Mouse (Mus musculus) liver, adult 2 months (tissue): Measurements from ENCODE around the gene Gm28230. TPM values are rescaled to one million over a fixed set of nuclear protein-coding genes. Genes with fewer than 3 reads are reported as not detected.

Source experiments
- DNase-seq: peaks from one replicate; pipeline ENCODE4 v3.0.0-alpha.2; 2011; ENCODE audit warnings: low read depth, low spot score; ENCODE audit errors: extremely low read depth
- H3K27ac ChIP-seq: fragments of 200-500 bp; replicated peaks from 2 replicates; pipeline ENCODE4 v1.5.1; 2012; ENCODE audit warnings: low read depth, mild to moderate bottlenecking, control low read depth, inconsistent platforms, low read length; ENCODE audit not compliant: insufficient read depth
- H3K27me3 ChIP-seq: fragments of 200-500 bp; 2 replicates; pipeline ENCODE4 v1.6.1; 2012; ENCODE audit warnings: mild to moderate bottlenecking, moderate library complexity, low read length, inconsistent platforms; ENCODE audit not compliant: control insufficient read depth, insufficient read depth
- H3K36me3 ChIP-seq: fragments of 200-500 bp; 2 replicates; pipeline ENCODE4 v1.6.1; 2012; ENCODE audit warnings: low read length, inconsistent platforms; ENCODE audit not compliant: control insufficient read depth, insufficient read depth
- H3K4me1 ChIP-seq: fragments of 200-500 bp; 2 replicates; pipeline ENCODE4 v1.6.1; 2011; ENCODE audit warnings: low read length; ENCODE audit not compliant: control insufficient read depth, insufficient read depth
- H3K4me3 ChIP-seq: fragments of 200-500 bp; 2 replicates; pipeline ENCODE4 v1.5.1; 2011; ENCODE audit warnings: low read depth, mild to moderate bottlenecking, control low read depth, low read length, moderate library complexity; ENCODE audit not compliant: insufficient read depth
- H3K79me2 ChIP-seq: fragments of 200-500 bp; 2 replicates; pipeline ENCODE4 v1.6.1; 2012; ENCODE audit warnings: inconsistent platforms, mild to moderate bottlenecking, low read length, moderate library complexity; ENCODE audit not compliant: control insufficient read depth, insufficient read depth
- H3K9ac ChIP-seq: fragments of 200-500 bp; 2 replicates; pipeline ENCODE4 v1.6.1; 2012; ENCODE audit warnings: low read depth, mild to moderate bottlenecking, control low read depth, inconsistent platforms, low read length
- CTCF ChIP-seq: fragments of 200-500 bp; IDR thresholded peaks from 2 replicates; pipeline ENCODE4 v1.5.1; 2011; ENCODE audit warnings: low read depth, low read length, control low read depth
- POLR2A ChIP-seq: fragments of 200-500 bp; IDR thresholded peaks from 2 replicates; pipeline ENCODE4 v1.6.1; 2011; ENCODE audit warnings: low read length, control low read depth; ENCODE audit not compliant: insufficient read depth; ENCODE audit errors: extremely low read depth
- WGBS: fragments of 180-500 bp; shearing (Covaris S2); methylation state at CpG from one replicate; pipeline ENCODE4 v1.1.7; 2018; 5-methylcytosine and 5-hydroxymethylcytosine counted together
- polyA plus RNA-seq: library from polyadenylated mRNA; depleted of rRNA; stranded (reverse); fragments of >200 nt; gene quantifications from 2 replicates; pipeline ENCODE4 v1.2.3, GENCODE M21; 2012
- total RNA-seq: library from RNA; depleted of rRNA; stranded (reverse); fragments of >200 nt; gene quantifications from 2 replicates; pipeline ENCODE4 v1.2.3, GENCODE M21; 2014

The Gm28230 gene
- total and polyA plus RNA-seq, 2 experiments = not detected

DNA sequence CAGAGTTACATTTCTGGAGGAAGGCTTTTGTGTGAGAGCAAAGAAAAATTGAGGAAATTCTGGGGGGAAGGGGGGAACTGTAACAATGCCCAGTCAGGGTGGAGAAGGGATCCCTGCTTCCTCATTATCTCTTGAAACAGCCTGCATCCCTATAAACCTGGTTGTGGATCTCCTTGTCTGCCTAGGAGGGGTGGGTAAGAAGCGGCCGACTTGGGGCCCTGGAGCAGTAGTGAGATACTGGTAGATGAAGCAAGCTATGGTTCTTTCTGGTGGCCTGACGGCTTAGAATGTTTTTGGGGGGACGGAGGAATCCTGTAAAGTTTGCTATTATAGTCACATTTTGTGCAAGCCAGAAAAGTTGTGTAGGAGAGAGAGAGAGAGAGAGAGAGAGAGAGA, 33.1 kb upstream of the Gm28230 start:
- DNase-seq = no peak
- H3K9ac ChIP-seq = no peak overlapping the region
- WGBS = 12% methylated on average over 4 of the region's 4 CpGs
- H3K27ac ChIP-seq = no peak overlapping the region
- H3K36me3 ChIP-seq = no peaks in the 10 kb centered on the region
- H3K4me1 ChIP-seq = 0 out of 2 replicates have a peak, but pooled peaks cover 1% of the 10 kb centered on the region
- no peak overlapping the region for H3K4me3 ChIP-seq
- H3K79me2 ChIP-seq = no peaks in the 10 kb centered on the region
- peaks cover 48% of the 10 kb centered on the region for H3K27me3 ChIP-seq
- TF ChIP-seq POLR2A (no peak), CTCF (no peak)

DNA sequence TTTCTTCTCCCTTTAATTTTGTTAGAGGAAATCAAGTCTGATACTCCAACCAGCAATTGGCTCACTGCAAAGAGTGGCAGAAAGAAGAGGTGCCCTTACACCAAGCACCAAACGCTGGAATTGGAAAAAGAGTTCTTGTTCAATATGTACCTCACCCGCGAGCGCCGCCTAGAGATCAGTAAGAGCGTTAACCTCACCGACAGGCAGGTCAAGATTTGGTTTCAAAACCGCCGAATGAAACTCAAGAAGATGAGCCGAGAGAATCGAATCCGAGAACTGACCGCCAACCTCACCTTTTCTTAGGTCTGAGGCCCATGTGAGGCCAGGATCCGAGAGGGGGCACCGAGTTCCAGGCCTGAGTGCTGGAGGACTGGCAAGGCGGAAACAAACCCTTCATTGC, 32.5 kb upstream of the Gm28230 start:
- TF ChIP-seq POLR2A (no peak), CTCF (peak; percentile 32; the same call in 1 of the 2 replicates)
- H3K79me2 ChIP-seq = no peaks in the 10 kb centered on the region
- no peak for DNase-seq
- no peak overlapping the region for H3K9ac ChIP-seq
- H3K27me3 ChIP-seq = peaks cover 50% of the 10 kb centered on the region
- 6% methylated on average over 16 of the region's 16 CpGs for WGBS
- no peaks in the 10 kb centered on the region for H3K36me3 ChIP-seq
- H3K4me1 ChIP-seq = 0 out of 2 replicates have a peak, but pooled peaks cover 1% of the 10 kb centered on the region
- no peak overlapping the region for H3K4me3 ChIP-seq
- no peak overlapping the region for H3K27ac ChIP-seq

DNA sequence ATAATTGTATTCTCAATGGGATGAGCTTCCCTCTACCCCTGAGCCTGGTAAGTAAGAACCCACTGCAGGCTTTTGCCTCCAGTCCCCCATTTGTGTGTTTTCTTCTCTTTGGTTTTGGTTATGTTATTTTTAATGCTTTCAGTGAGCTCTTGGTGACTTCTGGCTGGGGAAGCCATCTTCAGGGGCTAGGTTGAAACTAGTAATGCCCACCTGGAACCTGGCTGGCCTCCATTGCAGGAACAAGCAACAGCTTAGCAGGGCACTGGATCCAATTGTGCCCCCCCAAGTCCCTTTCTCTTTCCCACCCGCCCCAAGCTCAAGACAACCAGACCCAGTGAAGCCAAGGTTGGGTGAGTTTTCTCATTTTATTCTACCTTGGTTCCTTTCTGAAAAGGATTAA, 31.1 kb upstream of the Gm28230 start:
- no peak for DNase-seq
- peaks cover 55% of the 10 kb centered on the region for H3K27me3 ChIP-seq
- 10% methylated on average over 1 of the region's 1 CpGs for WGBS
- no peak overlapping the region for H3K4me3 ChIP-seq
- H3K9ac ChIP-seq = no peak overlapping the region
- H3K36me3 ChIP-seq = no peaks in the 10 kb centered on the region
- no peak overlapping the region for H3K27ac ChIP-seq
- TF ChIP-seq POLR2A (no peak), CTCF (no peak)
- H3K79me2 ChIP-seq = no peaks in the 10 kb centered on the region
- H3K4me1 ChIP-seq = 0 out of 2 replicates have a peak, but pooled peaks cover 1% of the 10 kb centered on the region

DNA sequence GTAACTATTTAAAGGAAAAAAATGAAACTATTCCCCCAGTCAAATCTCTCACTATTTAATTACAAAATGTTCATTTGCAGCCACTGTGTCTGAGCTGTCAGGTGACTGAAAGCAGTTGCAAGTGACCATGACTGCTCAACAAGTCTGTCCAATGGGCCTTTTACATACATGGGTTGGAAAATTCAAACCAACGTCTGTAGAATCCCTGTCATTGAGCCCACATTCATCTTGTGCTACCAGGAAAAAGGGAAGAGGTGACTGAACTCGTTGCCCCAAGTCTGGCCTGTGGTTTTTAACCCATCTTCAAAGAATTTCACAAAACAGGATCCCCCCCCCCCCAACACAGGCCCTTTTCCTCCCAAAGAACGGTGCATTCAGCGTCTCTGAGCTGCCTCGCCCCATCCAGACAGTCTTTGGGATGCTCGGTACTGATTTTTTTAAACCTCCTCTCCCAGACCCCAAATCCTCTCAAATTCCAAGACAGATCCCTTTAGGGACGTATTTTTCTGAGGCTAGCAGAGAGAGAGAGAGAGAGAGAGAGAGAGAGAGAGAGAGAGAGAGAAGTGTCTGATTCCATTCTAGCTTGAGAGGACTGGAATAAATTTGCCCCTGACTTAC, 30.6 kb upstream of the Gm28230 start:
- peaks cover 59% of the 10 kb centered on the region for H3K27me3 ChIP-seq
- H3K36me3 ChIP-seq = no peaks in the 10 kb centered on the region
- 0 out of 2 replicates have a peak, but pooled peaks cover 1% of the 10 kb centered on the region for H3K4me1 ChIP-seq
- H3K9ac ChIP-seq = no peak overlapping the region
- WGBS = 7% methylated on average over 7 of the region's 7 CpGs
- no peak overlapping the region for H3K4me3 ChIP-seq
- TF ChIP-seq POLR2A (no peak), CTCF (no peak)
- no peak overlapping the region for H3K27ac ChIP-seq
- DNase-seq = no peak
- no peaks in the 10 kb centered on the region for H3K79me2 ChIP-seq

DNA sequence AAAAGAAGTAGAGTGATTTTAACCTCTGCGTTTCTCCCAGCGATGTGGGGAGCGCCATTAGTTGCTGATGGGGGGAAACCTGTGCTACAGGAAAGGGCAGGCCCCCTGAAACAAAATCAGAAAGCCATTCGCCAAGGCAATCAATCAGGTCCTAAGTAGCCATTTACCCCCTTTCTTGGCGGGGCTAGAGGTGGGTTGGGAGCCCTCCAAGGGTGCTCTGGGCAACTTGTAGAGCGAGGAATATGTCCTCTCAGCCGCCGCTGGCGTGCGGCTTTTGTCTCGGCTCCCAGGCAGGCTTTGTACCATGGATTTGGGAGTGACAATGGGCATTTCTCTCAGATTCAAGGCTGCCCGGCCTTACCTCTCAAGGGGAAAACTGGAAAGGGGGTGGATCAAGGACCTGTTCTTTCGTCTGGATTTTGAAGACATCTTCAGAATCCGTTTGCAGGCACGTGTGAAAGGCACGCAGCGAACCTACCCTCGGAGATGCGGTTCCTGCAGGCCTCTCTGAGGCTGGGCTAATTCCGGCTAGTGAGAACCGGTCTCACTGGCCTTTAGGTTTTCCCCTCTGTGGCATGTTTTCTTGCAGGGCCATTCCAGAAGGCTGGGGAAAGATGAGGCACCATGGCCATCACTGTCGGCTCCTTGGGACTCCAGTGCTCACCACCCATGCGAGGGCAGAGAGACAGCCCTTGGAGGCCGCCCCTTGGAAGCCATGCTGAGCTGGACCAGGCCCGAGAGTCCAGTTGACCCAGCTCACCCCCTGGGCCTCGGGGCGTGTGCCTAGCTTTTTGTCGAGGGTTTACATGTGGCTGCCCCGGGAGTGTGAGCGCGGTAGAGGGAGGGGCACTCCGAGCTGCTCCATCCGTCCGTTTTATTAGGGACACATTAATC, 29.8 kb upstream of the Gm28230 start:
- Histone ChIP-seq H3K4me1 (0 out of 2 replicates have a peak, but pooled peaks cover 1% of the 10 kb centered on the region), H3K36me3 (no peaks in the 10 kb centered on the region), H3K4me3 (no peak overlapping the region), H3K79me2 (no peaks in the 10 kb centered on the region), H3K27me3 (peaks cover 52% of the 10 kb centered on the region), H3K27ac (no peak overlapping the region), H3K9ac (no peak overlapping the region)
- TF ChIP-seq CTCF (no peak), POLR2A (no peak)
- WGBS = 8% methylated on average over 34 of the region's 34 CpGs
- no peak for DNase-seq
